Mouse (Mus musculus) ovary, postnatal 36 days (tissue): Measurements from ENCODE around the gene Lrpprc.

Source experiments
- DNase-seq: peaks from one replicate; pipeline ENCODE4 v3.0.0; 2022; ENCODE audit warnings: low spot score, mixed read lengths

Gene Lrpprc

GRCm38 (mm10) chr17:84665691-84666090 is 124.9 kb downstream of the Lrpprc start:
- DNase-seq, result no peak

- DNase-seq, result no peak
Observed at GRCm38 (mm10) chr17:84665053-84665452, 125.5 kb downstream of the Lrpprc start.

GRCm38 (mm10) chr17:84658951-84659350 is 131.6 kb downstream of the Lrpprc start:
- DNase-seq, result no peak

GRCm38 (mm10) chr17:84658195-84658594 is 132.4 kb downstream of the Lrpprc start:
- no peak for DNase-seq

GRCm38 (mm10) chr17:84657782-84658181 is 132.8 kb downstream of the Lrpprc start:
- DNase-seq, result no peak

- no peak for DNase-seq
Observed at GRCm38 (mm10) chr17:84657422-84657732, 133.2 kb downstream of the Lrpprc start.

- DNase-seq, result no peak
Observed at GRCm38 (mm10) chr17:84656653-84657421, 133.8 kb downstream of the Lrpprc start.

- DNase-seq, result no peak
Observed at GRCm38 (mm10) chr17:84656205-84656604, 134.4 kb downstream of the Lrpprc start.
